Mouse (Mus musculus) testis, postnatal 14 days (tissue): ENCODE measurements around the gene Prelp.
A peak's percentile ranks its signal among the peaks of the same experiment; 100 is the strongest.

Source experiments
- DNase-seq: peaks from one replicate; pipeline ENCODE4 v3.0.0; 2021; ENCODE audit warnings: low spot score

Prelp gene

GRCm38 (mm10) chr1:133934354-133934963 lies 13.2 kb upstream of the Prelp start:
- DNase-seq: no peak

- DNase-seq: no peak
Measured at GRCm38 (mm10) chr1:133933301-133934195, 12.3 kb upstream of the Prelp start.

GRCm38 (mm10) chr1:133929980-133930379 lies 8.8 kb upstream of the Prelp start:
- DNase-seq: no peak

- no peak for DNase-seq
Measured at GRCm38 (mm10) chr1:133925223-133925622, 4.0 kb upstream of the Prelp start.

- no peak for DNase-seq
Measured at GRCm38 (mm10) chr1:133924141-133924875, 3.1 kb upstream of the Prelp start.

GRCm38 (mm10) chr1:133923071-133923470 lies 1.9 kb upstream of the Prelp start:
- no peak for DNase-seq

GRCm38 (mm10) chr1:133920876-133921275 lies 338 bp downstream of the Prelp start:
- no peak for DNase-seq

- DNase-seq: no peak
Measured at GRCm38 (mm10) chr1:133920401-133920800, 813 bp downstream of the Prelp start.

GRCm38 (mm10) chr1:133918088-133918470 lies 3.1 kb downstream of the Prelp start:
- DNase-seq: no peak

- no peak for DNase-seq
Measured at GRCm38 (mm10) chr1:133917456-133918087, 3.6 kb downstream of the Prelp start.

GRCm38 (mm10) chr1:133915723-133916355 lies 5.4 kb downstream of the Prelp start:
- DNase-seq: peak; percentile 81

GRCm38 (mm10) chr1:133915115-133915514 lies 6.1 kb downstream of the Prelp start:
- no peak for DNase-seq

GRCm38 (mm10) chr1:133913018-133913417 lies 8.2 kb downstream of the Prelp start:
- DNase-seq: no peak

GRCm38 (mm10) chr1:133911456-133911855 lies 9.8 kb downstream of the Prelp start:
- no peak for DNase-seq

- DNase-seq: no peak
Measured at GRCm38 (mm10) chr1:133911008-133911407, 10.2 kb downstream of the Prelp start.

GRCm38 (mm10) chr1:133910108-133910507 lies 11.1 kb downstream of the Prelp start:
- DNase-seq: no peak

GRCm38 (mm10) chr1:133908659-133909575 lies 12.3 kb downstream of the Prelp start:
- no peak for DNase-seq

GRCm38 (mm10) chr1:133907949-133908658 lies 13.1 kb downstream of the Prelp start, which contains the start of gene Optc:
Gene Optc, minus strand, starts transcription at chr1:133907999.
- DNase-seq: peak; percentile 61

GRCm38 (mm10) chr1:133906420-133906819 lies 14.8 kb downstream of the Prelp start:
- DNase-seq: no peak

- DNase-seq: no peak
Measured at GRCm38 (mm10) chr1:133900825-133901224, 20.4 kb downstream of the Prelp start.
